Mouse (Mus musculus) bone marrow macrophage, adult 2 months (primary cell): ENCODE results near the gene Tmem156. TPM values are rescaled to one million over a fixed set of nuclear protein-coding genes. Genes with fewer than 3 reads are reported as not detected.

ENCODE experiments used
- H3K27ac ChIP-seq: 2 replicates; pipeline ENCODE4 v1.5.1; 2012; ENCODE audit warnings: low read depth, low read length; ENCODE audit not compliant: insufficient read depth
- H3K4me1 ChIP-seq: 2 replicates; pipeline ENCODE4 v1.6.1; 2012; ENCODE audit warnings: low read length; ENCODE audit not compliant: control insufficient read depth, insufficient read depth
- H3K4me3 ChIP-seq: 2 replicates; pipeline ENCODE4 v1.5.1; 2012; ENCODE audit warnings: mild to moderate bottlenecking, low read length, moderate library complexity; ENCODE audit not compliant: insufficient read depth
- CTCF ChIP-seq: IDR thresholded peaks from 2 replicates; pipeline ENCODE4 v1.5.1; 2012; ENCODE audit warnings: low read depth, mild to moderate bottlenecking, low read length, moderate library complexity
- POLR2A ChIP-seq: IDR thresholded peaks from 2 replicates; pipeline ENCODE4 v1.6.1; 2012; ENCODE audit warnings: mild to moderate bottlenecking, low read depth, low read length, borderline replicate concordance
- polyA plus RNA-seq: library from polyadenylated mRNA; stranded (reverse); fragments of >200 nt; gene quantifications from 2 replicates; pipeline ENCODE4 v1.2.4, GENCODE M21; 2012; ENCODE audit not compliant: missing spikeins, insufficient read depth, insufficient read length

The Tmem156 gene
- polyA plus RNA-seq, 1 experiment, result 6.1 TPM

- H3K4me3 ChIP-seq, result no peak overlapping the region
- TF ChIP-seq CTCF, result no peak
- no peak for TF ChIP-seq POLR2A
- peaks cover 6% of the 10 kb centered on the region for H3K4me1 ChIP-seq
- H3K27ac ChIP-seq, result no peak overlapping the region
These were observed 13.9 kb downstream of the Tmem156 start for GRCm38 (mm10) chr5:65078081-65078480.

GRCm38 (mm10) chr5:65076748-65077147, 15.2 kb downstream of the Tmem156 start:
- no peak overlapping the region for H3K27ac ChIP-seq
- H3K4me1 ChIP-seq, result peaks cover 6% of the 10 kb centered on the region
- no peak for TF ChIP-seq CTCF
- TF ChIP-seq POLR2A, result no peak
- no peak overlapping the region for H3K4me3 ChIP-seq

- H3K4me3 ChIP-seq, result no peak overlapping the region
- peaks cover 6% of the 10 kb centered on the region for H3K4me1 ChIP-seq
- H3K27ac ChIP-seq, result no peak overlapping the region
- TF ChIP-seq CTCF (no peak), POLR2A (no peak)
These were observed 15.8 kb downstream of the Tmem156 start for GRCm38 (mm10) chr5:65076087-65076486.

- no peak for TF ChIP-seq CTCF
- TF ChIP-seq POLR2A, result no peak
- no peak overlapping the region for H3K27ac ChIP-seq
- no peak overlapping the region for H3K4me3 ChIP-seq
- H3K4me1 ChIP-seq, result peaks cover 6% of the 10 kb centered on the region
These were observed 17.2 kb downstream of the Tmem156 start for GRCm38 (mm10) chr5:65074693-65075092.

DNA sequence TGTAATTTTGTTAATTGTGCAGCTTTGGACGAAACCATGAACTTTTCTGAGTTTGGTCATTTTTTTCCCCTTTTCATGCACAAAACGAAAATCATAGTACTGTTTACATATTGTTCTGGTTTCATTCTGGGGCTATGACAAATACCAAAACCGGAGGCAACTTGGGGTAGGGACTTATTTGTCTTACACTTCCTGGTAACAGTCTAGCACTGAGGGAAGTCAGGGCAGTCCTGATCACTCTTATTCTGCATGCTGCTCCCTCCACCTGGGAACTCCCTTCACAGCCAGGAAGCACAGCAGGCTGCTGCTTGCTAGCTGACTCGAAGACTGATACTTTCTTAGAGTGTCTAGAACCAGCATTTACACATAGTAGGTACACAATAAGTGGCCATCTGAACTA, 18.7 kb downstream of the Tmem156 start:
- no peak overlapping the region for H3K27ac ChIP-seq
- no peak overlapping the region for H3K4me3 ChIP-seq
- H3K4me1 ChIP-seq, result peaks cover 6% of the 10 kb centered on the region
- TF ChIP-seq POLR2A (no peak), CTCF (no peak)

GRCm38 (mm10) chr5:65071689-65072118, 20.2 kb downstream of the Tmem156 start:
- H3K27ac ChIP-seq, result no peak overlapping the region
- H3K4me3 ChIP-seq, result no peak overlapping the region
- TF ChIP-seq POLR2A, result no peak
- no peak for TF ChIP-seq CTCF
- H3K4me1 ChIP-seq, result peaks cover under 1% of the 10 kb centered on the region

DNA sequence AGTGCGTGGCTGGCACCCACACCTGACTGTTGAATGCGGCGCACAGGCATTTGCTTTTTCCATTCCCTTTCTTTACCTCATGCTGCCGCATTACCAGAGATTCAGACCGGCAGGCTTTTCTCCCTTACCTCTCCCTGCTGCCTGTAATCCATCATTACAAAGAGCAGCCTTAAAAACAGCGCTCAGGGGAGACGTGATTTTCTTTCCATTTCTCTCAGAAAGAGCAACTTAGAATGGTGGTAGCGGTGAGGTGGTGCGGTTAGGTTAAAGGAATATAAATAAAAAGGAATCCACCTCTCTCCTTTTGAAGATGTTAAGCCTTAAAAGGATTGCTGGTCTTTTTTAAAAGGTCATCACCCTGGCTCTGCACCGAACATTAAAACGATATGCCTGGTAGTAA, 22.1 kb downstream of the Tmem156 start:
- no peak for TF ChIP-seq POLR2A
- no peak for TF ChIP-seq CTCF
- H3K27ac ChIP-seq, result no peak overlapping the region
- H3K4me1 ChIP-seq, result no peaks in the 10 kb centered on the region
- H3K4me3 ChIP-seq, result no peak overlapping the region

DNA sequence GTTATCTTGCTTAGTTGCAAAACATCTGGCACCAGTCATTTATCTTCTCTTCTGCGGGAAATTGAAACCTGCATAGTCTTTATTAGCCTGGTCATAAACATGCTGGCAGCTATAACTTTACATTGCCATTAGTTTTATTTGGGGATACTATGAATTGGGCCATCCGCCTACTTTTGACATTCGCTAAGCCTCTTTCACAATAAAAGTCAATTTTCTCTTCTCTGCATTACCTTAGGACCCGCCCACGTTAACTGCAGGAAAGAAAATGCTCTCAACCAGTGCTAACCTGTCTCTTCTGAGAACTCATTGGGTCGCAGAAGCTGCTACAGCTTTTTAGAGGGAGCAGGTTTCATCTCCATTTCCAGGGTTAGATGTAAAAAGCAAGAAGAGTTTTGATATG, 23.8 kb downstream of the Tmem156 start:
- TF ChIP-seq CTCF (no peak), POLR2A (no peak)
- Histone ChIP-seq H3K27ac (no peak overlapping the region), H3K4me1 (no peaks in the 10 kb centered on the region), H3K4me3 (no peak overlapping the region)

- Histone ChIP-seq H3K27ac (no peak overlapping the region), H3K4me3 (no peak overlapping the region), H3K4me1 (no peaks in the 10 kb centered on the region)
- no peak for TF ChIP-seq POLR2A
- no peak for TF ChIP-seq CTCF
These were observed 28.7 kb downstream of the Tmem156 start for GRCm38 (mm10) chr5:65063266-65063665.

GRCm38 (mm10) chr5:65062236-65062635, 29.7 kb downstream of the Tmem156 start:
- Histone ChIP-seq H3K4me3 (no peak overlapping the region), H3K27ac (no peak overlapping the region), H3K4me1 (no peaks in the 10 kb centered on the region)
- no peak for TF ChIP-seq CTCF
- TF ChIP-seq POLR2A, result no peak

DNA sequence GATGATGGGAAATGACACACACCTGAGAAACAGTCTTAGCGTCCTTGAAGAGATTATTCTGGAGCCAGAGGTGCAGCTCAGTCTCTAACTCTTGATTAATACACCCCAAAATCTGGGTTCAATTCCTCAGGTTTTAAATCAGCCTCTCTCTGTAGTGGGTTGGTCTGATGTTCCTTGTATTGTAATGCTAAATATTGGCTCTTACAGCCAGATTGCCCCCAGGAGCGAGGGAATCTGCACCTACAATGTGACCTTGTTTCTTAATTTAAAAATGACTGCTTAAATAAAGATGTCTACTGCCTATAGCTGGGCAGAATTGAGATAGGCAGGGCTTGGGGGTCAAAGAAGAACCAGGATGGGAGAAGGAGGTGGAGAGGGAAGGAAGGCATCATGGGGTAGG, 32.1 kb downstream of the Tmem156 start:
- H3K4me3 ChIP-seq, result no peak overlapping the region
- no peaks in the 10 kb centered on the region for H3K4me1 ChIP-seq
- no peak overlapping the region for H3K27ac ChIP-seq
- TF ChIP-seq CTCF, result no peak
- TF ChIP-seq POLR2A, result no peak
